In genomic region chr5:75179249-75179648, GRCm38 (mm10) we compare ENCODE assay signal across 18 mouse cellular contexts. TPM values are rescaled to one million over a fixed set of nuclear protein-coding genes. Genes with fewer than 3 reads are reported as not detected.
"Had no signal": no experiment of that assay in that cellular context is flagged by ENCODE, and none has a peak within 500 bp of the region (broad histone marks: within the 10 kb centered on the region; RNA-seq: fewer than 3 reads in every experiment).

No protein-coding gene starts in this region.

- H3K9me3 ChIP-seq: limb, embryonic 12.5 days; limb, embryonic 15.5 days; midbrain, embryonic 12.5 days; stomach, embryonic 15.5 days had no signal

- H3K4me2 ChIP-seq: limb, embryonic 12.5 days; limb, embryonic 15.5 days; liver, embryonic 11.5 days; lung, embryonic 14.5 days; midbrain, embryonic 12.5 days; stomach, embryonic 15.5 days had no signal

- H3K27me3 ChIP-seq: limb, embryonic 12.5 days; limb, embryonic 15.5 days; midbrain, embryonic 12.5 days; stomach, embryonic 15.5 days had no signal

- H3K4me3 ChIP-seq: layer of hippocampus, adult 2 months; limb, embryonic 12.5 days; limb, embryonic 15.5 days; midbrain, embryonic 12.5 days; stomach, embryonic 15.5 days had no signal

- H3K36me3 ChIP-seq: midbrain, embryonic 12.5 days had no signal

- H3K4me1 ChIP-seq: limb, embryonic 12.5 days; limb, embryonic 15.5 days; midbrain, embryonic 12.5 days; stomach, embryonic 15.5 days had no signal

- H3K9ac ChIP-seq: limb, embryonic 12.5 days; limb, embryonic 15.5 days; liver, embryonic 14.5 days; liver, postnatal 0 days; lung, embryonic 14.5 days; midbrain, embryonic 12.5 days; stomach, embryonic 15.5 days had no signal

- ATAC-seq: liver, postnatal 0 days; lung, postnatal 0 days had no signal

- DNase-seq: kidney, adult 2 months; kidney, postnatal 25 days; layer of hippocampus, adult 9-11 months; liver, postnatal 0 days; lung, embryonic 14.5 days; right cerebral cortex, postnatal 25 days; spleen, adult 18-20 months; thymus, postnatal 25 days had no signal

- H3K27ac ChIP-seq: kidney, postnatal 0 days; layer of hippocampus, adult 2 months; limb, embryonic 12.5 days; limb, embryonic 15.5 days; liver, embryonic 14.5 days; macrophage; midbrain, embryonic 12.5 days; stomach, embryonic 15.5 days had no signal

RNA-seq across cellular contexts. Expression of gene Pdgfra, which starts 27.2 kb away (rescaled TPM):
- polyA plus RNA-seq: macrophage had no signal
